Mouse (Mus musculus) intestine, embryonic 14.5 days (tissue): ENCODE data around the gene Ociad2. TPM values are rescaled to one million over a fixed set of nuclear protein-coding genes. Genes with fewer than 3 reads are reported as not detected.
A peak's percentile ranks its signal among the peaks of the same experiment; 100 is the strongest.

Source experiments
- ATAC-seq: fragments of 200-750 bp; cut with Nextera tagmentation; replicated peaks from 2 replicates; pipeline ENCODE4 v1.8.0; 2017; ENCODE audit warnings: low read depth, moderate number of reproducible peaks, moderate TSS enrichment, moderate library complexity; ENCODE audit not compliant: low FRiP score, low TSS enrichment
- DNase-seq: peaks from one replicate; pipeline ENCODE4 v3.0.0-alpha.2; 2018; ENCODE audit warnings: low spot score
- H3K27ac ChIP-seq: fragments of 300-500 bp; sonication (generic); 2 replicates; pipeline ENCODE4 v1.5.1; 2014; ENCODE audit warnings: low read depth, mild to moderate bottlenecking, control low read depth
- H3K27me3 ChIP-seq: fragments of 300-500 bp; sonication (generic); replicated peaks from 2 replicates; pipeline ENCODE4 v1.6.1; 2014; ENCODE audit warnings: low read length, control low read depth; ENCODE audit not compliant: control insufficient read depth, insufficient read depth
- H3K36me3 ChIP-seq: fragments of 300-500 bp; sonication (generic); 2 replicates; pipeline ENCODE4 v1.6.1; 2014; ENCODE audit warnings: low read length, control low read depth; ENCODE audit not compliant: control insufficient read depth, insufficient read depth
- H3K4me1 ChIP-seq: fragments of 300-500 bp; sonication (generic); replicated peaks from 2 replicates; pipeline ENCODE4 v1.6.1; 2014; ENCODE audit warnings: low read length, control low read depth, mixed read lengths; ENCODE audit not compliant: control insufficient read depth, insufficient read depth
- H3K4me2 ChIP-seq: fragments of 300-500 bp; sonication (generic); 2 replicates; pipeline ENCODE4 v1.6.1; 2014; ENCODE audit warnings: low read length
- H3K4me3 ChIP-seq: fragments of 300-500 bp; sonication (generic); 2 replicates; pipeline ENCODE4 v1.5.1; 2014; ENCODE audit warnings: low read depth, low read length, control low read depth, mixed read lengths
- H3K9ac ChIP-seq: fragments of 300-500 bp; sonication (generic); 2 replicates; pipeline ENCODE4 v1.6.1; 2014; ENCODE audit warnings: mild to moderate bottlenecking, low read length
- H3K9me3 ChIP-seq: fragments of 300-500 bp; sonication (generic); 2 replicates; pipeline ENCODE4 v1.6.1; 2016; ENCODE audit warnings: low read length, control low read depth; ENCODE audit not compliant: control insufficient read depth
- WGBS: fragments of 180-500 bp; shearing (Covaris S2); extraction: QIAGEN DNeasy Blood & Tissue Kit; methylation state at CpG from one replicate; pipeline ENCODE4 v1.1.7; 2014; 5-methylcytosine and 5-hydroxymethylcytosine counted together
- polyA plus RNA-seq: library from polyadenylated mRNA; unstranded; fragments of >200 nt; fragmentation: Nextera tagmentation; extraction: Ambion mirVana; gene quantifications from 2 replicates; pipeline ENCODE4 v1.2.1, GENCODE M21; 2014

Ociad2 gene
- polyA plus RNA-seq, 1 experiment from 2014 or later = 131 TPM

GRCm38 (mm10) chr5:73344310-73344709, 3.5 kb upstream of the Ociad2 start:
- no peak overlapping the region for H3K9ac ChIP-seq
- no peaks in the 10 kb centered on the region for H3K27me3 ChIP-seq
- H3K9me3 ChIP-seq = no peaks in the 10 kb centered on the region
- no peaks in the 10 kb centered on the region for H3K36me3 ChIP-seq
- 57% methylated on average over 10 of the region's 10 CpGs for WGBS
- H3K4me1 ChIP-seq = no peaks in the 10 kb centered on the region
- H3K4me3 ChIP-seq = no peak overlapping the region
- peak overlapping the region; percentile 58; the same call in 1 of the 2 replicates for H3K27ac ChIP-seq
- no peak for DNase-seq
- ATAC-seq = peak; percentile 65
- no peak overlapping the region for H3K4me2 ChIP-seq

DNA sequence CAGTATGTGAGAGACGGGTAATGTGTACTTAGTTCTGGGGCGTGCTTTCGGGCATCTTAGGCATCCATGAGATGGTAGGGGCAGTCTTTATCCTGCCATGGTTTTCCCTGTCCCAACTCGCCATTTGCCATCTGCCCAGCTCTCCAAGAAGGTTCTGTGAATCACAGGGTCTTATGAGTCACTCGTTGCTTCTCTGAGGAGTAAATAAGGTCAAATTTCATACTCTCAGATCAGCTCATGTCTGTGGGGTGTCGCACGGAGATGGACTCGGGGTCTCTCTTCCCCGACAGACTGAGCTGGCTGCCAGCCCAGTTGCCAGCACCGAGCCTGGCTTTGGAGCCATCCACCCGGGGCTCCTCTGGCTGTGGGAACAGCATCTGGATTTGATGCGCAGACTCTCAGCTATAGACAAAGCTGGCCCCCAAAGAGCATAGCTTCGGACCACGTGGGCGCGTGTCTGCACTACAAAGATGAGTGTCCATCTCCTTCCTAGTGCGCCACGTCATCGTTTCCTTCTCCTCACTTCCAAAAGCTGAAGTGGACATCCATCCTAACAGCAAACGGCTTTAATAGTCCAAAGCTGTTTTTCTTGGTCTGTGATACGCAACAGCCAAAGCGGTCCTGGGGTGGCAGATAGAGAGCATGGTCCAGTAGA, 2.0 kb upstream of the Ociad2 start:
- Histone ChIP-seq H3K27ac (no peak overlapping the region), H3K36me3 (no peaks in the 10 kb centered on the region), H3K4me1 (no peaks in the 10 kb centered on the region), H3K9me3 (no peaks in the 10 kb centered on the region), H3K27me3 (no peaks in the 10 kb centered on the region), H3K9ac (no peak overlapping the region), H3K4me3 (no peak overlapping the region), H3K4me2 (no peak overlapping the region)
- 86% methylated on average over 22 of the region's 22 CpGs for WGBS
- no peak for DNase-seq
- ATAC-seq = no peak

- Histone ChIP-seq H3K4me2 (no peak overlapping the region), H3K27me3 (no peaks in the 10 kb centered on the region), H3K9me3 (no peaks in the 10 kb centered on the region), H3K36me3 (no peaks in the 10 kb centered on the region), H3K4me3 (no peak overlapping the region), H3K4me1 (peaks cover under 1% of the 10 kb centered on the region; the same call in 1 of the 2 replicates), H3K9ac (no peak overlapping the region), H3K27ac (no peak overlapping the region)
- DNase-seq = no peak
- no peak for ATAC-seq
- 88% methylated on average over 9 of the region's 9 CpGs for WGBS
Measured at GRCm38 (mm10) chr5:73339779-73340722, 777 bp downstream of the Ociad2 start.

GRCm38 (mm10) chr5:73338832-73339163, 2.0 kb downstream of the Ociad2 start:
- WGBS = 48% methylated on average over 14 of the region's 14 CpGs
- H3K27ac ChIP-seq = 0 out of 2 replicates have a peak overlapping the region, but pooled peaks have one; percentile 70
- no peak for DNase-seq
- peak overlapping the region; percentile 50 for H3K4me3 ChIP-seq
- no peaks in the 10 kb centered on the region for H3K9me3 ChIP-seq
- H3K27me3 ChIP-seq = no peaks in the 10 kb centered on the region
- peak; percentile 22; the same call in 1 of the 2 replicates for ATAC-seq
- peak overlapping the region; percentile 59 for H3K9ac ChIP-seq
- no peaks in the 10 kb centered on the region for H3K36me3 ChIP-seq
- peak overlapping the region; percentile 76 for H3K4me2 ChIP-seq
- peaks cover 5% of the 10 kb centered on the region; the same call in 1 of the 2 replicates for H3K4me1 ChIP-seq

DNA sequence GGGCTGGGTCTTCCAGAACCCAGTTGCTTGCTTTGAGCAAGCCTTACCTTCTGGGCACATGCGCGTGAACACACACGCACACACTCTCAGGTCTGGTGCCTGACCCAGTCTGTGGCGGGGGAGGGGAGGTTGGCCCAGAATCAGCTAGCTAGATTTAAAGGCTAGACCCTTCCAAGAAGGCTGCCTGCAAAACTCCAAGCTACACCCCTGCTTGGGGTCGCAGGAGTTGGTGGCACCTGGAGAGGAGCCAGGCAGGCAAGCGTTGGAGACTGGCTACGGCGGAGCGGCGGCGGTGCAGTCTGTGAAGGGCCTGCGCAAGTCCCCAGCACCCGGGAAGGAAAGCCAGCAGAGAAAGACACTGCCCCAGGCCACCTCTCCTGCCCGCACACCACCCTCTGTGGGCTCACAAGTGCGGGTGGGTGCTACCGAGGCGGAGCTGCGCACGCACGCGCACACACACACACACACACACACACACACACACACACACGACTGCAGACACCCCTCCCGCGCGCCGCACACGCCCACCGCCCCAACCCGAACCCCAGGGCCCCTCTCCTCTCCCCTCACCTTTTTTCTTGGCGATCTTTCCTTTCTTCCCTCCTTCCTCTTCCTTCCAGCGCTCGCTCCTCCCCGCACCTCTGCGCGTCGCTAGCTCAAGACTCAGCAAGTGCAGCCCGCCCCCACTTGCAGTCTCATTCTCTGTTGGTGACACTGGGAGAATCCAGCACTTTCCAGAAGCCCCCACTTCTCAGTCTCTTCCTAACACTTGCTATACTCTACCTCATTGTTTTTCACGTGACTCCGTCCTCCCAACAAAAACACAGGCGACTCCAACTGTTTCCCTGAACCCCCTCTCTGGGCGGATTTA, 2.6 kb downstream of the Ociad2 start:
- Histone ChIP-seq H3K27ac (peak overlapping the region; percentile 70), H3K4me1 (peaks cover 5% of the 10 kb centered on the region; the same call in 1 of the 2 replicates)

GRCm38 (mm10) chr5:73336448-73336847, 4.4 kb downstream of the Ociad2 start:
- Histone ChIP-seq H3K4me1 (peaks cover 5% of the 10 kb centered on the region; the same call in 1 of the 2 replicates), H3K4me2 (peak overlapping the region; percentile 76; the same call in 1 of the 2 replicates), H3K4me3 (0 out of 2 replicates have a peak overlapping the region, but pooled peaks have one; percentile 50), H3K9me3 (no peaks in the 10 kb centered on the region), H3K36me3 (no peaks in the 10 kb centered on the region), H3K9ac (no peak overlapping the region), H3K27me3 (no peaks in the 10 kb centered on the region), H3K27ac (no peak overlapping the region)
- 23% methylated on average over 5 of the region's 5 CpGs for WGBS
- DNase-seq (no peak), ATAC-seq (peak; percentile 61; the same call in 1 of the 2 replicates)

More for the DNA sequence above, 2.6 kb downstream of the Ociad2 start:
- Histone ChIP-seq H3K27me3 (no peaks in the 10 kb centered on the region), H3K9ac (peak overlapping the region; percentile 59), H3K4me3 (peak overlapping the region; percentile 50), H3K9me3 (no peaks in the 10 kb centered on the region), H3K36me3 (no peaks in the 10 kb centered on the region), H3K4me2 (peak overlapping the region; percentile 76)
- peak; percentile 73 for DNase-seq
- ATAC-seq = peak; percentile 65
- WGBS = 2% methylated on average over 38 of the region's 41 CpGs

DNA sequence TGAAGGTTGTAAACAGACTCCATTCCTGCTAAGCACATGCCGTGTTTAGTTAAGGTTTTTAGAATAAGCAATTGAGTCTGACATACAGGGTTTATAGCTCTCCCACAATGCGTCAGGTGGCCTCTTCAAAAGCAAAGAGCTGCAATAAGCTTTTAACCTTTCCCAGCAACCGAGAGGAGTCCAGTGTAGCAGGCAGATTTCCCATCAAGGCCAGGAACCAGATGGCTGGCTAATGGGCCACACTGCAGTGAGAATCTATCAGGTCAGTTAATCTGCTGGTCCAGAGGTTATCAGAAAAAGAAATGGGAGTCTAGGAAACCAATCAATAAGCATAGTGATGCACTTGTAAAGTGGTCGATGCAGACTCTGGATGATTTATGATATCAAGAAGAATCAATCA, 9.8 kb downstream of the Ociad2 start:
- no peak overlapping the region for H3K4me3 ChIP-seq
- H3K4me1 ChIP-seq = peaks cover 8% of the 10 kb centered on the region; the same call in 1 of the 2 replicates
- ATAC-seq = no peak
- H3K36me3 ChIP-seq = no peaks in the 10 kb centered on the region
- H3K9ac ChIP-seq = no peak overlapping the region
- 7% methylated on average over 4 of the region's 4 CpGs for WGBS
- H3K4me2 ChIP-seq = no peak overlapping the region
- H3K9me3 ChIP-seq = no peaks in the 10 kb centered on the region
- no peak overlapping the region for H3K27ac ChIP-seq
- no peak for DNase-seq
- H3K27me3 ChIP-seq = no peaks in the 10 kb centered on the region
